Mouse (Mus musculus) liver, adult (tissue): ENCODE results near the gene Kcnip4.

ENCODE experiments used
- GATA4 ChIP-seq: IDR thresholded peaks from 2 replicates; pipeline ENCODE4 v1.6.1; 2014; ENCODE audit warnings: mild to moderate bottlenecking, low read length; ENCODE audit not compliant: insufficient replicate concordance

The Kcnip4 gene

DNA sequence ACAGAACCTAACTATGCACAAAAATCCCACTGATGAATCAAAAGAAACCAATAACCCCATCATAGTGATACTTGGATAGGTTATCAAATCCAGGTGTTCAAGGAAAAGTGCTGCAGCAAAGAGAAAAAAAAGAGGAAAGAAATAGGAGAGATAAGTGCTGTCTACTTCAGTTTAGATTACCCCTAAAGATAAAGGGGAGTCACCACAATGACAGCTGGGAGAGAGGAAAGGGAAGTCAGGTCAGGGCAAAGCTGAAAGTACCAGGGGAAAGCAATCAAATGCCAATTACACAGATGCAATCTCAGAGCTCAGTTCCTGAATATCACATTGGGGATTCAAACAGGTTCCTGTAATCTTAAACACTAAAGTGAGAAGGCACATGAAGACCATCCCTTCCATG is 97.0 kb downstream of the Kcnip4 start:
- TF ChIP-seq GATA4: no peak

DNA sequence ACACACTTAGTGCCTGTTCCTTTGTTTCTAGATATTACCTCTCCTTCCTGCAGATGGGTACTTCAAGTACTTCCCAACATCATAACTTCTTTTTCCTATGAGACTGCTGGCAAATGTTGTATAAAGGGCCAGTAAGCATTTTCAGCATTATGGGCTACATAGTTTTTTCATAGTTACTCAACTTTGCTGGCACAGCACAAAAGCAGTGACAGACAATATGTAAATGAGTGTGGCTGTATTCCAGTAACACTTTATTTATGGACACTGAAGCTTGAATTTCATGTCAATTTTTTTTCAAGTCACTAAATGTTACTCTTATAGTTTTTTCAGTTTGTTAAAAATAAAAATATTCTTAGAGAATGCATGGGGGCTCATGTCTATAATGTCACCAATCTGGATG is 105.0 kb downstream of the Kcnip4 start:
- TF ChIP-seq GATA4: no peak

DNA sequence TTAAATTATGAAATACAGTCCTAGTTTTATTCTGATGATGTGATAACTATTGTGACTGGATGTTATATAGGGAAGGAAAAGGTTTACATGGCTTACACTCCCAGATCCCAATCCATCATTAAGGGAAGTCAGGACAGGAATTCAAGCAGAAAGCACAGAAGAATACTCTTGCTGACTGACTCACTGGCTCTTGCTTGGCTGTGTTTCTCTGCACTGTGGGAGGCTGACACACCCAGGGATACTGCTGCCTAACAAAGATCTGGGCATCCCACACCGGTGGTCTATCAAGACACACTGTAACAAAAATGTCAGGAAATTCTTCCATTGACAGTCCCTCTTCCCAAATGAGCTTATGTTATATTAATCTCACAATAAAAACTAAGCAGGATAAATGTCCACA is 116.4 kb downstream of the Kcnip4 start:
- TF ChIP-seq GATA4: no peak

DNA sequence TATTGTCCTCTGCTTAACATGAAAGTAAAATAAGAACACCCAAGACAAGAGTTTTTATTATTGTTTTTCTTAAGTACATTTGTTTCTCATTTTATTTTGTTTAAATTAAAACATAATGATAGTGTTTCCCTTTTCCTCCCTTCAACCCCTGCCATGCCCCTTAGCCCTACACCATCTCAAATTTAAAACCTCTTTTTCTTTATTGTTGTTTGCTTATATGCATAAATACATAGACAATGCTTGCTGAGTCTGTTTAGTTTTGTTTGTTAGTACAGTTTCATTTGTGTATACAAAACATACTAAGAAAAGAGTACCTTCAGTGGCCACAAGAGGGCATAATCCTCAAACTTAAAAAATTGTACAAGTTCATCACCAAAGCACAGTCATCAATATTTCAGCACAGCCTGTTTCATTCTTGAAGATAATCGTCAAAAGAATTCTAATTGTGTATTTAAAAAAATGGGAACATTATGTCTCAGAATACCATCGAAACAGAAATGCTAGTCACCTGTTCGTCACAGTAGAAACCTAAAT is 154.1 kb downstream of the Kcnip4 start:
- TF ChIP-seq GATA4: no peak

DNA sequence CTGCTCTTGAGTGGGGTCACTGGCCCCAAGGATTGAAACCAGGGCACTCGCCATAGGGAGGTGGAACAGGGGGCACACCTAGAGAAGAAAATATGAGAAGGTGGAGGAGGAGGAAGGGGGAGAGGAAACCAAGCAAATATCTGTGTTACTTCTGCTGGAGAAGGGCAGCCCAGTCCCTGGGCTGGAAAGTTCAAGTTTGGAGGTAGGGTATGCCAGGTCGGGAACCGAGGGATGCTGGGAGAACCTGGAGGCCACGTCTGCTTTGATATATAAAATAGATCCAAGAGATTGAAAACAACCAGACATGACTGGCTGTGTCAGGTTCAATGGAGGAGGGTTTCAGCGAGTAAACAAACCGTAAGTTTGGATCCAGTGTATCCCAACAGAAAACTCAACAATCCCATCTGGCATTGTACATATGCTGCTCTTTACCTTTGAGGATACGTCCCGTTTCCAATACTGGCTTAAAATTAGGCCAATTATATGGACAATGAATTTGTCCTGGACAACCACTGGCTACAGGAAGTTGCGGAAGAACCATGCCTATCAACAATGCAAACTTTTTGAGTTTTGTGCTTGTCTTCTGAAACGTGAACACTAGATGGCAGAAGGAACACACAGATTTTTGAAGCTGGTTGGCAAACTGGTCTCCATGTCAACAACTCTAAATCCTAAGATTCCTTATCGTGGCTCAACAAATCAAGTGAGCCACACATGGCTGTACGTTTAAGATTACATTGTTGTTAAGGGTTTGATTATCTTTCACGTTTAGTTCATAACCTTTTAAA is 155.9 kb downstream of the Kcnip4 start:
- TF ChIP-seq GATA4: no peak

DNA sequence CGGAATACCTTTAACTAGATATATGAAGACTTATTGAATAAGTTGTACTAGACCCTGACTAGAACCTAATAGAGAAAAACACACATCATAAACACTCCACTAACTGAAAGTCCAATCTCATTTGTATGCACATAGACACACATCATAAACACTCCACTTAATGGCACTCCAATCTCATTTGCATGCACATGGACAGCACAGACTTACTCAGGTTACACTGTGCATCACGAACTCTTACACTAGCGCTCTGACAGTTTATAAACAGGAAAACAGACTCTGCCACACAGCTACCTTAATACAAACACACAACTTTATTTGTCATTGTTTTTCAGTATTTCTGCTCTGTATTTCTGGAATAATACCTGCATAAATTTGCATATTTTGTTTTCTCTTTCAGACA is 168.3 kb downstream of the Kcnip4 start:
- TF ChIP-seq GATA4: no peak

DNA sequence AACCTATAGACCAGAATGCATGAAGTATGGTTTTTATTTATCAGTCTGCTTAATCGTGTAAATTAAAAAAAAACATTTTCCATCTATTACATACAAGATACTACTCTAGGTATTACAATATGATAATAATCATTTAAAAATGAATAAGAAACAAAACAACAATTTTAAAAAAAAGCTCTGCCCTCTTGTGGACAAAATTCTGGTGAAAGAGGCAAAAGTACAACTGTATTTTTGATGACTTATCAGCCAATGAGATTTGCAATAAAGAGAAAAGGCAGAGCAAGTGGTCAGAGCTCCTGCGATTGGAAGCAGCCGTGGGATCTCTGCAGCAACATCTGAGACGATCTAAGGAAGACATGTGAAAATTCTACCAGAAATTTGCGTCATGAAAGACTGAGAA is 172.6 kb downstream of the Kcnip4 start:
- no peak for TF ChIP-seq GATA4

DNA sequence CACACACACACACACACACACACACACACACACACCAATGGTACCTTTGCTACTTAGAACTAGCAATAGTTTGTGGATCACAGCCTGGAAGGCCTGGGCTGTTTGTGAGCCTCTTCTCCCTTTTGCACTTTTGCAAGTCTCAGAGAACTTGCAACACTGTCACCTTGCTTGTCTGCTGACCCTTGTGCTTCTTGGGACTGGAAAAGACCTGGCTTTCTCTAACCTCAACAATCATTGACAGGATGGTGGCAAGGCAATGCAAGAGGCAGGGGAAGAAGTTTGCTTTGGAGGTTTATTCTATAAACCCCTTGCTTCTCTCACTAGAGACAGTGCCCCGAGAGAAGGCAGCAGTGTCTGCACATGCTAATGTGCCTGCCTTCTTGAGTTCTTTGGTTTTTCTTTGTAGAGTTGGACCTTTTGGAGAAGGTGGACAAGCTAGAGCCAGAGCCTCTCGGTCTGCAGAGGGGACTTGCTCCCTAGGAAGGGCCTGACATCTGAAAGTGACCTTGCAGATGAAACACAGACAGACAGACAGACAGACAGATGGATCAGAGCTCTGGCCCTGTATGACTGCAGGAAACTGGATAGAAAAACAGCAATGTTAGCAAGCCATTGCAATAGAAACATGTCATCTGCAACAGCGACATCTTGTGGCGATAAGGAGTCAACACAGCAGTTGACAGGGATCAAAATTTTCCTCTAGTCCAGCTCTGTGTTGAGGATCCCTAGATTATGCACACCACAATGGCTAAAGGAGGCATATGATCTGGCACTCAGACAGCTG is 174.4 kb downstream of the Kcnip4 start:
- no peak for TF ChIP-seq GATA4

DNA sequence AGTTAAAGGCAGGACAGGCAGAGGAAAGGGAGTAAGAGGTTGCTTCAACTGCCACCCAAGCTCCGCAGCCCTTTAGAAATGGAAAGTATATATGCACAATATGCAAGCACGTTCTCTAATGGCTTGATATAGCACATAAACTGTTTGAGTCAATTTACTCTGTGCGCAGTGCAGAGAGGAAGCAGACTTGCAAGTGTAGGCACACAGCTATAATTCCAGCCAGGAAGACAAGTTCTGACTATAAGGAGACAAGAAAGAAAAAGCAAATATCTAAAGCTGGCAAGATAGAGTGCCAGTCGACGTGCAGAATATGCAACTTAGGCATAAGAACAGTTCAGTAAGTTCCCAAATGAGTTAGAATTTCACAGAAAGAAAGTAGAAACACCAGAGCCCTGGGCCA is 175.2 kb downstream of the Kcnip4 start:
- TF ChIP-seq GATA4: no peak

DNA sequence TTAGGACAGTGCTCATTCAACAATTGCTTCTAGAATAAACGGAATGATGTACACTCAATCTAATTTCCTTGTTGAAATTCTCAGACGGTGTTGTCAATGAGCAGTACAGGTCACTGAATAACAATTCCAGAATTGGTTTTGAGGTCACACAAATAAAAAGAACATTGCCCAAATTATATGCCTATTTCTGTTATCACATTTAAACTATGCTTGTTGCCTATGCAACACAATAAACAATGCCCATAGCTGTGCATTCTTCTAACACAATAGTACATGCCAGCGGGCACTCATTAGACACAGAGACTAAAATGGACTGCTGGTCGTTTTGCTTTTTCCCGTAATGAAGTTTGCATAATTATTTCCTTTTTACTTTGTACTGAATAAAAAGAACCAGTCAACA is 176.2 kb downstream of the Kcnip4 start:
- TF ChIP-seq GATA4: no peak

DNA sequence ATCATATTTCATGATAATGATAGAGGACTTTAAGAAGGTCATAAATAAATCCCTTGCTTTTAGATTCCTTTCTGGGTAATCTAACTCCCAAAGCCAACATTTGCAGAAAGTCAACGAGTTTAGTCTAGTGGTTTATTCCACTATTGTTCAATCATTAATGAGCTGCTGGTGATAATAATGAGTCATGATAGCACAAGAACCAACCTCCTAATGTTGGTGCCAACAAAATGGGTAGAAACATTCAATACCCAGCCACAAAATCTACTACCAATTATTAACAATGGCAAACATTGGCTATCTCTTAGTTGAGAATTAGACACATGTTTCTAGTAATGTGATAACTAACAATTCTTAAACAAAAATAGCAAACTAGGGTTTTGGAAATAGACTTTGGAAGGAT is 180.1 kb downstream of the Kcnip4 start:
- TF ChIP-seq GATA4: no peak

DNA sequence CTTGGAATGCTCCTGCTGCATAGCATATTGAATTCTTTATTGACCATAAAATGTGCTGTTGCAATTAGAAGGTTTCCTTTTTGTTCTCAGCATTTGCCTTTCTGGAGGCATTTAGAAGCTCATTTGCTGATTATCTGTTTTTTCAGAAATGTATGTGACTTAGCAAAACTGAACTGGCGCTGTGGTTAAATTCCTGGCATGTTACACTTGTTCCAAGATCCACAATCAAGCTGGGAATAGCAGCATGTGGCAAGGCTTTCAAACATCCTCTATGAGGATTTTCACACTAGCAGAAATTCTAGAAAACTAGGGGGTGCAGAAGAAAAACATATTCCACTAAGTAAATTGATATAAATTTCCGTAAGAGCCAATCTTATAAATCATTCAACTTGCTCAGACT is 187.5 kb downstream of the Kcnip4 start:
- TF ChIP-seq GATA4: no peak

DNA sequence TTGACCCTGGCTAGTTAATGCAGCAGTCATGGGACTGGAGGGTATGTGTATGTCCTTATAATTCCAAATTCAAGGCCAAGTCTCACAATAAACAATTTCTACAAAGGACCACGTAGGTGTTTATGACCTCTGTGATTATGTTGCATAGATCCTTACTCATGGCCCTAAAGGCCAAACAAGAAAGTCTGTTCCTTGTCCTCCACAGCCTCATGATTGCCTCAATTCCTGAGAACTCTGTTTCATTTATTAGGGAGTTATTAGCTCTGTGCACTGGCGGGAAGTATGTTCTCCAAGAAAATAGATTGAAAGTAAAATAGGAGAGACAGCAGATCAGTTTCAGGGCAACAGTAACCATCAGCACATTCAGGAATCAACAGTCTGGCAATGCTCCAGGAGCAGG is 191.6 kb downstream of the Kcnip4 start:
- no peak for TF ChIP-seq GATA4

DNA sequence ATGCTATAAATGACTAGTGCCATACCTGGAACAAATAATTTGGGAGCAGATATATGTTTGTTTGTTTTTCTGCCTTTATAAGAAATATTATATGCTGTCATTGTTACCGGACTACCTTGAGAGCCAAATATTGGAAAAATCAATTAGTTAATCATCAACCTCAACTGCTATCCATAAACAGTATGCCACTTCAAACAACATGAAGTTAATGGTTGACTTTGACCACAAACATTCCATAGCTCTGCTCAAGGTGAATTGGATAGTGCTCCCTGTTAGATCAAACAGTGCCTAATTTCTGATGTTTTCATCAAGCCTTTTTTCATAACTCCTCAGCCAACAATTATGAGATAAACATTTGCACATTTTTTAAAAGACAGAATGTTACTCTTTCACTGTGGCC is 195.7 kb downstream of the Kcnip4 start:
- no peak for TF ChIP-seq GATA4

DNA sequence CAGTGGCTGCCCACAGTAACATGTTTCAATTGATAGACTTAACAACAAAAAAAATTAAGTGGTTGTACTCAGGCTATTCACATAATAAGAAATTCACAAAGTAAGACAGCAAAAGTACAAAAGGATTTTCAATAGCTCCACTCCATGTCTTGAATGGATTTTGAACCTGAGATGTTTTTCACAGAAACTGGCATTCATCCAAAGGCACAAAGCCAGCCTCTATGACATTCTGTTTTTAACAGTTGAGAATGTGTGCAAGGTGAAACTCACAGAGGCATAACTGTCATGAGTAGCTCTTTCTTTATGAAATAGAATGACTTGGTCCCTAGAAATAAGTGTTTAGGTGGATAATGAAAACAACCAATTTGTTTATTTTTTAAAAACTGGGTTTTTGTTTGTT is 206.0 kb downstream of the Kcnip4 start:
- no peak for TF ChIP-seq GATA4

DNA sequence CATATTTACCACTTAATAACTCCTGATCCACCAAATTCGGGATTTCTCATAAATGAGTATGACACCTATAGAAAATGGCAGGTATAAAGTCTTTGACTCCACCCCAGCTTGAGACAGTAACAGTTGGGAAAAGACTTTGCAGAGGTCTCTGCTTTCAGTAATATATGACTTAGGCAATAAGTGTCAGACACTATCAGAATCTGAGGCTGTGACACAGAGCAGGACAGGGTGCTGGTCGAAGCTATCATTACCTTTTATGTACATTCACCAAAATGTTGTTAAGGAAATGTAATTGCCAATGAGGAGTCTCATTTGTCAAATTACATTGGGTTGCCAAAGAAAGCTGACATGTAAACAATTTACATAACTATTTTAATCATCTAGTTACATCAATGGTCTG is 206.8 kb downstream of the Kcnip4 start:
- no peak for TF ChIP-seq GATA4

DNA sequence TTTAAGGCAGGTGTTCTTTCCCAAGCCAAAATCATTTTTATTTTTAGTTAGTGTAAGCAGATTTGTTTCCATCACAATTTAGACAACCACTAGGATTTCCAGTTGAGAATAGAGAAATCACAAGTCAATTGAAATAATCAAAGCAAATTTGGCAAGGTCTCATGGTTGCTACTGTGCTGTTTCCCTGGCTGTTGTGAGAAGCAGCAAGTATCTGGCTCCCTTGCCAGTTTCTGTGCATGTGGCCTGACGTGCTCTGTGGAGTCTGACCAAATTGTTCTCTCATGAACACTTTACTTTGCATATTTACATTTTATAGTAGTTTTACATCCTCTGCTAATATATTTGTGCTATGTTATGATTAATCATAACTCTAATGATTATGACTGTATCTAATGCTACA is 217.9 kb downstream of the Kcnip4 start:
- TF ChIP-seq GATA4: no peak

DNA sequence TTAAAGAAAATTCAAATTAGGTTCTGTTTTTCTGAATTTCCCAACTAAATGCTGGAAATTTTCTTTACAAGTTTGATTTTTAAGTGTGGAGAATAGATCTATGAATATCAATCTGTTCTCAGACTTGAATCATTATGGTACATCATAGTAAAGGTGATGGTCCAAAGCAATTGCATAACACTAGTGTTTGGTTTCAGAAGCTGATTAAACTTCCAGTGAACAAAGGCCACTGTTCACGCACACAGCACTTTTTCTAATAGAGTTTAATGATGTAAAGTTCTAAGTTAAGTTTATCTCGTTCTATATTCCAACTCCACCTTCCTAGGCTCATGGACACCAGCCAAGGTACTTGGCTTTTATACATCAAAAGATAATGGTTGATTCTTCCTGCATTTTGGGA is 219.4 kb downstream of the Kcnip4 start:
- no peak for TF ChIP-seq GATA4
